14 mouse cellular contexts compared by ENCODE assay signal in genomic region chr11:108362965-108363364, GRCm38 (mm10). TPM values are rescaled to one million over a fixed set of nuclear protein-coding genes. Genes with fewer than 3 reads are reported as not detected.
"Had no signal": no experiment of that assay in that cellular context is flagged by ENCODE, and none has a peak within 500 bp of the region (broad histone marks: within the 10 kb centered on the region; RNA-seq: fewer than 3 reads in every experiment).

No protein-coding gene starts in this region.

- DNase-seq: gastrocnemius, adult 2 months; gastrocnemius, postnatal 10 days; gastrocnemius, postnatal 36 days; heart, adult 2 months; heart, postnatal 14 days; heart, postnatal 36 days; kidney, adult 18-20 months; kidney, adult 8-10 months; kidney, postnatal 10 days; kidney, postnatal 25 days; kidney, postnatal 4 days; liver; liver, embryonic 13.5 days had no signal

RNA-seq across cellular contexts. Expression of gene Apoh, which starts 19.8 kb away (rescaled TPM):
- total RNA-seq: heart, adult 2 months; heart, postnatal 14 days; heart, postnatal 36 days; hematopoietic stem cell, adult 5-6 weeks had no signal
